Mouse (Mus musculus): ENCODE data around the gene Spint2. TPM values are rescaled to one million over a fixed set of nuclear protein-coding genes. Genes with fewer than 3 reads are reported as not detected.
A peak's percentile ranks its signal among the peaks of the same experiment; 100 is the strongest.

Spint2 gene
- 446 TPM for polyA plus RNA-seq (2021)

DNA sequence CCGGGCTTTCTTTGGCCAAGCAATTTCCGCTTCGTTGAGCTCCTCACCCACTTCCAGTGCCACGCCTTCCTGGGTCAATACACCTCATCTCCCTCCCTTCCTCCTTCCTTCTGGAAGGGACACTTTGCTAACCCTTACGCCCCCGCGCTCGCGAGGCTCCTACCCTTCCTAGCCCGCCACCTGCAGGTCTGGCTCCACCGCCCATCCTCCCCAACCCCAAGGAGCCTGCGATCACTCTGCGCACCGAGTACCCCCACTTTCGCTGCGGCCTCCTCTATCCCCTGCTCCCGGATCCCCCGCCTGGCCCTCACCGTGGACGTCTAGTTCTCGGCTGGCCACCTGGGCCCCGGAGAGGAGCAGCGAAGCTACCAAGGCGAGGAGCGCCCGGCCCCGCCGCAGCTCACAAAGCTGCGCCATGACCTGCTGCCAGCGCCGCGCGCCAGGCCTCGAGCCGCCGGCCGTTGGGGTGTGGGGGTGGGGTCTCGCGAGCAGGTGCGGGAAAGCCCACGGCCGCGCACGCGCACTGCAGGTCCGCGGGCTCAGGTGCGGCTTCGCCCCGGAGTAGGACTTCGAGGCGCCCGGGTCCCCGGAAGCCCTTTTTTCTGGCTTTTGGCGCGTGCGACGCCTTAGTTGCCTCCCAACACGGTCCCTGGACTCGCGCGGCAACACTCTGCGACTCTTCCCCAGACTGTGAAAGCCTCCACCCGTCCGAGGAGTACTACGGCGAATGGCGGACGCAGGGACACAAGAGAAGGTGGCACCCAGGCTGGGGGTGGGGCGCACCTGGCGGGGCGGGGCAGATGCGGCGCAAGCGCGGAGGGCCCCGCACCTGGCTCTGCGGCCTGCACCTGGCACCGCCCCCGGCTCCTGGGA lies at the start of gene Spint2:
TSS of gene Spint2 (minus strand) at position 712 of the 873 bp plus-strand sequence.
- in situ Hi-C loops (cut with MboI; ENCODE audit: low pct_unique_long_range_greater_than_20kb) = loop anchor here (5.0 kb wide), 1 partner anchor 34 kb away; the partner anchor contains the start of gene 2200002D01Rik
- no peaks in the 10 kb centered on the region for H3K27me3 ChIP-seq
- POLR2A ChIA-PET = interaction anchor here (0.7 to 4.3 kb wide), 4 partner anchors 8 to 38 kb away, joined by 4 to 49 read pairs (median 5); partner anchors contain the start of gene 2200002D01Rik
- no peak for DNase-seq (ENCODE audit: low read depth, low spot score)
- CTCF ChIA-PET = interaction anchor here (1.0 to 3.6 kb wide), 3 partner anchors 8 to 34 kb away, joined by 3 to 29 read pairs (median 4); partner anchors contain the start of gene 2200002D01Rik
- TF ChIP-seq CTCF (IDR thresholded peaks at IDR 0.05) = no peak
- ATAC-seq = peak; percentile 57

GRCm38 (mm10) chr7:29328984-29329383 lies 47.3 kb upstream of the Spint2 start:
- H3K27me3 ChIP-seq = no peaks in the 10 kb centered on the region
- ChIA-PET CTCF (no interaction called here), POLR2A (no interaction called here)
- in situ Hi-C loops (cut with MboI; ENCODE audit: low pct_unique_long_range_greater_than_20kb) = no loop called here
- no peak for ATAC-seq
- DNase-seq (ENCODE audit: low read depth, low spot score) = no peak
- TF ChIP-seq CTCF (IDR thresholded peaks at IDR 0.05) = no peak

DNA sequence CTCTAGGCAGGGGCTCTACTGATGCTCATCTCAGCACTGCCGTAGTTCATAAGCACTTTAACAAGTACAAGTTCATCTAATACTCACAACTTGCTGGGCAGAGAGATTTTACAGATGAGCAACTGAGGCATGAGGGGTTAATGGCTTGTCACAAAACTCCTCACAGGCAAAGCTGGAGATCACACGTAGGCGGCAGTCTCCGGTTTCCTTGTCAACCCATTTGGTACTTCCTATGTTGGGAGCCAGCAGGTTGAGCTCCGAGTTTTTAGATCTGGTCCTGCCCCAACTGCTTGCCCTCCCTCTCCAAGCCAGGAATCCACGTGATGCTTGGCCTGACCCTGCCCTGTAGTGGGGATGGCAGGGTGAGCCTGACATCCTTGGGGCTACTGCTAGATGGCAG lies 45.4 kb upstream of the Spint2 start:
- ATAC-seq (no peak), DNase-seq (ENCODE audit: low read depth, low spot score) (no peak)
- H3K27me3 ChIP-seq = no peaks in the 10 kb centered on the region
- in situ Hi-C loops (cut with MboI; ENCODE audit: low pct_unique_long_range_greater_than_20kb) = no loop called here
- ChIA-PET CTCF (interaction anchor here (1.2 kb wide), 1 partner anchor 20 kb away, joined by 3 read pairs; no protein-coding TSS in a partner anchor), POLR2A (no interaction called here)
- TF ChIP-seq CTCF (IDR thresholded peaks at IDR 0.05) = no peak

GRCm38 (mm10) chr7:29319337-29320307 lies 37.9 kb upstream of the Spint2 start:
- no peaks in the 10 kb centered on the region for H3K27me3 ChIP-seq
- CTCF ChIA-PET = interaction anchor here (0.9 to 1.4 kb wide), 2 partner anchors 25 to 203 kb away, joined by 3 to 4 read pairs; no protein-coding TSS in a partner anchor
- ATAC-seq = no peak
- in situ Hi-C loops (cut with MboI; ENCODE audit: low pct_unique_long_range_greater_than_20kb) = no loop called here
- no peak for DNase-seq (ENCODE audit: low read depth, low spot score)
- TF ChIP-seq CTCF (IDR thresholded peaks at IDR 0.05) = no peak
- POLR2A ChIA-PET = no interaction called here

DNA sequence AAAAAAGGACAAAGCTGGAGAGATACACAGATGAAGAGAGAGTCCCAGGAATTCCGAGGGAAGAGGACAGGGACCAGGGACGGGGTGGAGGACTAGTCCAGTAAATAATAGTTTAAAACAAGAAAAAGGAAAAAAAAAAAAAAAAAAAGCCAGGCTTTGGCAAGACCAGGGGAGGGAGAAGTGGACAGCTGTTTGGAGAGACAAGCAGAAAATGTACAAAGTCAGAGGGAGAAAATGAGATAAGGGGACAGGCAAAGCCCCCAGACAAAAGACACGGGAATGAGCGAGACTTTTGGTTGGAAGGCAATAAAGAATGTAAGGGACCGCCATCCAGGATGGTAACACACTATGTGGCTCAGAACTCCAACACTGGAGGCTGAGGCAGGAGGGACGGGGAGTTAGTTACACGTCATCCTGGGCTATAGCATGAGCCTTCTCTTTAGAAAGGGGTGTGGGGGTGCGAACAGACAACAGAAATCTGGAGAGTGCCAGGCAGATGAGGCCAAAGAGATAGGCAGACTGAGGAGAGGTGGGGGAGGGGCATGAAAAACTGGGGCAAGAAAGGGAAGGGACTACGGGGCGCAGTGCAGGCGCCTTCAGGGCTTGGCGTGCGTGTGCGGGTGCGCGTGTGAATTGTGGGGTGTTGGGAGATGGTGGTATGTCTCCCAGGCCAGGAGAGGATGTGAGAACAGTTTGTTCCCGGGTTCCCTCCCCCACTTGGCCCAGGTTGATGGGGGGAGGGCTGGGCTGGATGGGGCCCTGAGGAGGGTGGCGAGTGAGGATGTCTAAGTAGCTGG lies 36.6 kb upstream of the Spint2 start:
- in situ Hi-C loops (cut with MboI; ENCODE audit: low pct_unique_long_range_greater_than_20kb) = no loop called here
- DNase-seq (ENCODE audit: low read depth, low spot score) (no peak), ATAC-seq (no peak)
- no peaks in the 10 kb centered on the region for H3K27me3 ChIP-seq
- POLR2A ChIA-PET = no interaction called here
- CTCF ChIA-PET = no interaction called here
- no peak for TF ChIP-seq CTCF (IDR thresholded peaks at IDR 0.05)

DNA sequence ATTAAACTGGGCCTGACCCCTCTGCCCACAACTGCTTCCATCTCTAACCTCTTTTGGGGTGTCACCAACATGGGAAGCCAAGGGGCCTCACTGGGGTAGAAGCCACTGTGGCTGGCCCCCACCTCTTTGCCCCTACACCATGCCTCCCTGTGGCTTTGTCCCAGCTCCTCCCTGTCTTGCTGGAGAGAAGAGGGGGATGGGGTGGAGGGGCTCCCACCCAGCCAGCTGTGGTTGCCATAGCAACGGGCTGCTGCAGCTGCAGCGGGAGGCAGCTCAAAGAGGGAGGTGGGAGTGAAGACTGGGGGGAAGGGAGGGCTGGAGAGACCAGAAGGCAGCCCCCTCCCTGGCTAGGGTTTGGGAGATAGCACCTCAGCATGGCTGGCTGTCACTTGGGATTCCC lies 35.8 kb upstream of the Spint2 start:
- TF ChIP-seq CTCF (IDR thresholded peaks at IDR 0.05) = no peak
- no peak for ATAC-seq
- no peaks in the 10 kb centered on the region for H3K27me3 ChIP-seq
- ChIA-PET CTCF (no interaction called here), POLR2A (no interaction called here)
- no peak for DNase-seq (ENCODE audit: low read depth, low spot score)
- in situ Hi-C loops (cut with MboI; ENCODE audit: low pct_unique_long_range_greater_than_20kb) = no loop called here

DNA sequence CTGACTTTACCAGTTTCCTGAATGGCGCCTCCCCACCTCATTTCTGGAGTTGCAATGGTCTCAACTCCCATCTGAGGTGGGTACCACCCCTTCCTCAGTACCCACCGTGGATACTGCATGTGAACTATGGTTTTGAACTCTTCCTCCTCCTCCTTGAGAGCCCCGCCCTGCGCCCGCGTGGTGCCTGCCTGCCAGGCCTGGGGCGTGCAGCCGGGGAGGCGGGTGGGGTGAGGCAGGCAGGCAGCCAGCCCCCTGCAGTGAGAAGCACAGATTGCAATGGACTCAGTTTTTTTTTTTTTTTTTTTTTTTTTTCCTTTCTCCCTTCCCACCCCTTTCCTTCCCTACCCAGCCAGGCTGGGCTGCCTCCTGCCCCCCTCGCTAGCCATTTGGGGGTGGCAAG lies 35.3 kb upstream of the Spint2 start:
- no peak for DNase-seq (ENCODE audit: low read depth, low spot score)
- CTCF ChIA-PET = no interaction called here
- H3K27me3 ChIP-seq = no peaks in the 10 kb centered on the region
- no peak for ATAC-seq
- POLR2A ChIA-PET = no interaction called here
- in situ Hi-C loops (cut with MboI; ENCODE audit: low pct_unique_long_range_greater_than_20kb) = no loop called here
- TF ChIP-seq CTCF (IDR thresholded peaks at IDR 0.05) = no peak

GRCm38 (mm10) chr7:29316137-29316734 lies 34.5 kb upstream of the Spint2 start:
- in situ Hi-C loops (cut with MboI; ENCODE audit: low pct_unique_long_range_greater_than_20kb) = no loop called here
- POLR2A ChIA-PET = interaction anchor here (0.6 kb wide), 1 partner anchor 28 kb away, joined by 3 read pairs; no protein-coding TSS in a partner anchor
- CTCF ChIA-PET = no interaction called here
- DNase-seq (ENCODE audit: low read depth, low spot score) (no peak), ATAC-seq (no peak)
- no peak for TF ChIP-seq CTCF (IDR thresholded peaks at IDR 0.05)
- no peaks in the 10 kb centered on the region for H3K27me3 ChIP-seq

- peak; percentile 66 for DNase-seq (ENCODE audit: low read depth, low spot score)
- CTCF ChIA-PET = interaction anchor here (1.5 kb wide), 1 partner anchor 14 kb away, joined by 4 read pairs; no protein-coding TSS in a partner anchor
- in situ Hi-C loops (cut with MboI; ENCODE audit: low pct_unique_long_range_greater_than_20kb) = no loop called here
- POLR2A ChIA-PET = no interaction called here
- ATAC-seq = peak; percentile 72
- H3K27me3 ChIP-seq = no peaks in the 10 kb centered on the region
- TF ChIP-seq CTCF (IDR thresholded peaks at IDR 0.05) = no peak
These were observed 33.3 kb upstream of the Spint2 start for GRCm38 (mm10) chr7:29314844-29315628.

Measured in Patski (cell line).